Mouse (Mus musculus) cerebellum, postnatal 4 days (tissue): ENCODE data around the gene Lingo4.

ENCODE experiments used
- DNase-seq, 2 experiments: peaks; one replicate each; pipeline ENCODE4 v3.0.0; 2022; ENCODE audit warnings: low spot score in 2 of 2, mixed read lengths in 1 of 2

Gene Lingo4

GRCm38 (mm10) chr3:94398217-94398616, at the start of gene Lingo4:
TSS of gene Lingo4 (plus strand) at chr3:94398517.
- DNase-seq = no peak

- no peak for DNase-seq
These were observed 37.5 kb upstream of the Lingo4 start for GRCm38 (mm10) chr3:94360812-94361211.

- DNase-seq = no peak
These were observed 36.2 kb upstream of the Lingo4 start, which contains the start of gene C2cd4d for GRCm38 (mm10) chr3:94362138-94362537. TSS of gene C2cd4d (plus strand) at chr3:94362438.

GRCm38 (mm10) chr3:94363291-94364153, 34.8 kb upstream of the Lingo4 start:
- peak in 1 of 2 experiments; percentile 59 for DNase-seq

- peak in 1 of 2 experiments; percentile 47 for DNase-seq
These were observed 34.2 kb upstream of the Lingo4 start for GRCm38 (mm10) chr3:94364154-94364526.

GRCm38 (mm10) chr3:94366761-94367160, 31.6 kb upstream of the Lingo4 start:
- DNase-seq = peak; percentile 64 to 87

GRCm38 (mm10) chr3:94367511-94367910, 30.8 kb upstream of the Lingo4 start:
- no peak for DNase-seq

- DNase-seq = no peak
These were observed 29.7 kb upstream of the Lingo4 start for GRCm38 (mm10) chr3:94368631-94369030.

GRCm38 (mm10) chr3:94369709-94370108, 28.6 kb upstream of the Lingo4 start:
- no peak for DNase-seq

GRCm38 (mm10) chr3:94371637-94372036, 26.7 kb upstream of the Lingo4 start:
- peak in 1 of 2 experiments; percentile 84 for DNase-seq

- no peak for DNase-seq
These were observed 26.3 kb upstream of the Lingo4 start for GRCm38 (mm10) chr3:94372038-94372437.

GRCm38 (mm10) chr3:94372641-94373040, 25.7 kb upstream of the Lingo4 start, which contains the start of gene Rorc:
TSS of gene Rorc (plus strand) at chr3:94372794.
- no peak for DNase-seq

GRCm38 (mm10) chr3:94373090-94373489, 25.2 kb upstream of the Lingo4 start:
- DNase-seq = no peak

GRCm38 (mm10) chr3:94373597-94374011, 24.7 kb upstream of the Lingo4 start:
- peak in 1 of 2 experiments; percentile 80 for DNase-seq

- DNase-seq = no peak
These were observed 23.7 kb upstream of the Lingo4 start for GRCm38 (mm10) chr3:94374636-94375035.

- no peak for DNase-seq
These were observed 23.2 kb upstream of the Lingo4 start for GRCm38 (mm10) chr3:94375146-94375545.

- no peak for DNase-seq
These were observed 22.5 kb upstream of the Lingo4 start for GRCm38 (mm10) chr3:94375861-94376260.

GRCm38 (mm10) chr3:94377028-94377923, 21.0 kb upstream of the Lingo4 start:
- no peak for DNase-seq

GRCm38 (mm10) chr3:94379831-94380510, 18.3 kb upstream of the Lingo4 start:
- DNase-seq = no peak

GRCm38 (mm10) chr3:94382308-94382707, 16.0 kb upstream of the Lingo4 start:
- DNase-seq = no peak

- no peak for DNase-seq
These were observed 14.8 kb upstream of the Lingo4 start for GRCm38 (mm10) chr3:94383476-94383875.

- DNase-seq = no peak
These were observed 11.6 kb upstream of the Lingo4 start for GRCm38 (mm10) chr3:94386671-94387070.
